Mouse (Mus musculus) c-Kit-positive CD71-negative TER-119-negative erythroid progenitor cells, embryonic 14.5 days (primary cell): ENCODE data around the gene Adra1d.

Experiments used
- DNase-seq: peaks from one replicate; pipeline ENCODE4 v3.0.0-alpha.2; 2013; ENCODE audit warnings: low read depth

Adra1d gene

GRCm38 (mm10) chr2:131539780-131540179, 22.3 kb downstream of the Adra1d start:
- no peak for DNase-seq

GRCm38 (mm10) chr2:131538341-131538740, 23.7 kb downstream of the Adra1d start:
- no peak for DNase-seq

DNA sequence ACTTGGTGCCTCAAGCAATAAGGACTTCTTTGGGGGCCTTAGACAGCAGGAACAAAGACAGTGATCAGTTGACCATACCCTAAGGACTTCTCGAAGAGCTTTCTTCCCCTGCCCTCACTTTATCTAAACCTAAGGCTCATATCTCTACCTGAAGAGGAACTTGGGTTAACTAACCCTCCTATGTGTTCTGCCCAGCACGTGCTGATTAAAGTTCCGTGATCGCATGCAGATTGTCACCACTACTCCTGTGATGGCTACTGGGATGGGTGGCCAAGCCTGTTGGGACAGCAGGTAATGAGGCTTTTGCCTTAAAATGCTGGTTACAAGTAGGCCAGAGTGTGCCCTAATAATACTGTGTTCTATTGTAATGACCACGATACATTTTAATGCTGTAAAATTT, 26.9 kb downstream of the Adra1d start:
- DNase-seq = no peak

- DNase-seq = no peak
These were observed 30.8 kb downstream of the Adra1d start for GRCm38 (mm10) chr2:131531271-131531670.

DNA sequence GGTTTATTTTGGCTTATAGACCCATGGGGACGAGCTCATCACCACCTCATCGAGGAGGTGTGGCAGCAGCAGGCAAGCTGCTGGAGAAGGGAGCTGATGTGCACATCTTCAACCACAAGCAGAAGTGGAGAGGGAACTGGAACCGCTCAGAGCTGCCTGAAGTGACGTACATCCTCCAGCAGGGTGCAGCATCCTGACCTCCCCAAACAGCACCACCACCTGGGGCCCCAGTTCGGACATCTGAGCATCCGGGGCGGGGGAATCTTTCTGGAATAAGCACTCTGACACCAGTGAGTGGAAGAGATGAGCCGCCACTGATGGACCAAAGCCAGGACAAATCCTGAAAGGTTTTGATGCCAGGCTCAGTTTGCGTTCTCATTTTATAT, 31.5 kb downstream of the Adra1d start:
- DNase-seq = peak; percentile 59

DNA sequence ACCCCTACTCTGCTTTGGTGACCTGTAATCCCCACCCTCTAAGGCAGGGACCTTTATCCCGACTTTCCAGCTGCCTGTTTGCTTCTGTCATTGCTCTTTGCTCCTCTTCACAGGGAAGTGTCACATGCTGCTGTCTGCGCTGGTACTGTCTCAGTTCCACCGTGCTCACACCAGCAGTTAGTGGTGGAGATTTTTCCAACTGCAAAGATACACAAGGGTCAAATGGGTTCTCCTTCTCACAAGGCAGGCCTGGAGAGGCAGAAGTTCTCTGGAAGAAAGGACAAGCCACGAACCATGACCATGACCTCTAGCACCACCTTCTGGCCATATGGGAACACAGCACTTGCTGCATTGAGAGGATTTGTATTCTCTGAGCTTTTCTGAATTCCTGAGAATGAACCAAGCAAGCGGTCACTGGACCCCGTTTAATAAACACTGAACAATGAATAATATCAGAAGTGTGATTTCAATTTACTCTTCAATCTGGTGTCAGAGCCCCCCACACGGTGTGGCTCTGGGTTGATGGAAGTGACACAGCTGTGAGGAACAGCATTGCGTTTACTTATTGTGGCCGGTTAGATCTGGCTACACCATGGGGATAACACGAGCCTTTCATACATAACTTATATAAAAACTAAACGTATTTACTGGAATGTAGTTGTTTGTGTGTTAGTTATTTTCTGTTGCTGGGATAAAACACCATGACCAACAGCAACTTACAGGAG, 32.0 kb downstream of the Adra1d start:
- peak; percentile 58 for DNase-seq

- DNase-seq = peak; percentile 40
These were observed 35.0 kb downstream of the Adra1d start for GRCm38 (mm10) chr2:131527061-131527460.

GRCm38 (mm10) chr2:131520743-131521142, 41.3 kb downstream of the Adra1d start:
- no peak for DNase-seq

GRCm38 (mm10) chr2:131518790-131519189, 43.3 kb downstream of the Adra1d start:
- DNase-seq = no peak

DNA sequence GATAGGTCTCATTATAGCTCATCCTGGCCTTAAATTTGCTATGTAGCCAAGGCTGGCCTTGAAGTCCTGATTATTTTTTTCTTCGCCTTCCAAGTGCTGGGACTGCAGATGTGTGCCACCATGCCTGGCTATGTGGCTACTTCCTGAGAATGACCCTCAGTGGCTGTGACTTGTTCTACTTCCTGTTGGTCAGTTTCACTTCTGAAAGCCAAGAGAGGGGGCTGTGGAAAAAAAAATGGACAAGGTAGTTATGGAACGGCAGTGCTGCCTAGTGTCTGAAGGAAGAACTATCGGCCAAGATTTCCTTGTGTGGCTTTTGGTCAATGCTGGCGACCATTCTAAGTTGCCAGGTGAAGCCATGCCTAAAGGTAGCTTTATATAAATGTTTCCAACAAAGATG, 44.5 kb downstream of the Adra1d start:
- no peak for DNase-seq

DNA sequence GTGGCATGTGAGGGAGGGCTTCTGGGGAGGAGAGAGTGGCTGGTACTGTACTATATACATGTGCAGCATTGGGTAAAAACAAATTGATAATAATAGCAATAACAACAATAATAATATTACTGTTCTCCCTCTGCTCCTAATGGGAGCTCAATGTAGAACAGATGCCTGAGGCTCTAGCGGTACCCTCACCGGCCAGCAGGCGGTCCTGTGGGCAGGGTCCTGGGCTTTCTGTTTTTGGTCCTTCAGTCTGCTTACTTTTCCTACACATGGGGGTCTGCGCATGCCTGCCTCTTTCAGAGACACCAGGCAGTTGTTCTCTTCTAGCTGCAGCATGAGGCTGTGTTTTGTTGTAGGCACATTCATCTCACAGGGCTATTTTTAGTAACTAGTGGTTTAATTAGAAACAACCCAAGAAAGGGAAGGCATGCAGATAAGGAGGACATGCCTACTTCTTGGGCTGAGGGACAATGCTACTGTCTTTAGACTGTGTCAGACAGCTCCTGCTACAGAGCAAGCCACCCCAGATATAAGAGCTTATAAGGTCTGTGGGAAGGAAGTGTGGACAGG, 47.9 kb downstream of the Adra1d start:
- DNase-seq = no peak

- DNase-seq = no peak
These were observed 48.6 kb downstream of the Adra1d start for GRCm38 (mm10) chr2:131513477-131513876.

GRCm38 (mm10) chr2:131510531-131510930, 51.6 kb downstream of the Adra1d start:
- no peak for DNase-seq

- DNase-seq = peak; percentile 71
These were observed 52.3 kb downstream of the Adra1d start for GRCm38 (mm10) chr2:131509671-131510313.

DNA sequence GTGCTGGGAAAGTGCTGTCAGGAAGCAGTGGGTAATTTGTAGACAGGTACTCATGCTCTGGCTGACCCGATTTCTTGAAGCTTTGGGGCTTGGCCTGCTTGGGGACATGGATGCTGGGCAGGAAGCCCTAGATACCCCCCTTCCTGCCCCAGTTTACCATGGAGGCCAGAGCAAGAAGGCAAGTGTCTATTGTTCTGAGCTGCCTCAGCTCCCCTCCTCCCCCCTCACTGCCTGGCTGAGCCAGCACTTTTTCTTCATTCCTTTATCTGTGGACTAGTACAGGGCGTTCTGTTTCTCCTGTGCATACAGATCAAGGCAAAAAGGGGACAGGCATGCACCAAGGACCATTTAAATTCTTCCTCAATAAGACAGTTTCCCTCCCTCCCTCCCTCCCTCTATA, 53.6 kb downstream of the Adra1d start:
- DNase-seq = no peak

- DNase-seq = no peak
These were observed 55.7 kb downstream of the Adra1d start for GRCm38 (mm10) chr2:131506358-131506757.

DNA sequence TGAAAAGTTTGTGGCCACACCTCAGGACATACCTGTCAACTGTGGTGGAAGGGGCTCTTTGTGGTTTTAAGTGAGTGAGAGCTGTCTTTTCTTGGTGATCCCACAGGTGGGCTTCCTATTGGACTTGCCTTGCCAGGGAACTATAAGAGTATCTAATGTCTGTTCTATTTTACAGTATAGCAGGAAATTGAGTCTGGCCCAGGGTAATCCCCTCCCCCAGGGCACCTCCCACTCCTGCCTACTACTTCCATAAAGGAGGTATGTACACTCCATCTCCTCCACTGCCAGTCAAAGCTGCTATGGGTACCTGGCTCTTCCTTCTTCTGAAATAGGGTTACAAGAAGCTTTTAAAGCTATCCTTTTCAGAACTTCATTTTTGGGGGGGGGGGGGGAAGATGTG, 56.7 kb downstream of the Adra1d start:
- DNase-seq = no peak

DNA sequence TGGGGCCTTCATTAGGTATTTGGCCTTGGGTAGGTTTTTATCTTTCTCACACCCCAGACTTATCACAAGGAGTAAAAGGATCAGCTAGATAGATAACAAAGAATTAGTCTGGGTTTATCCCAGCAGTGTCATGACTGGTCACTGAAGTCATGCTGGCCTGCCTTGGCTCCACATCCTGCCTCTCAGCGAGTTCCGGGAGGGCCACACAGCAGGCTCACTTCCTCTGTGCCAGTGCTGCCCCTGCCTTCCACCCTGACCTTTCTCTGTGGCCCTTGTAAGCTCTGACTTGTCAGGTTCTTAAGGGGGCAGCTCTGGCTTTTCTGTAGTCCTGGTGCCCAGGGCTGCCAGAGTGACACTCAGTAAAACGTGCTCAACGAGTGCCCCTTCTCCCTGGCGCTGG, 59.5 kb downstream of the Adra1d start:
- DNase-seq = no peak

DNA sequence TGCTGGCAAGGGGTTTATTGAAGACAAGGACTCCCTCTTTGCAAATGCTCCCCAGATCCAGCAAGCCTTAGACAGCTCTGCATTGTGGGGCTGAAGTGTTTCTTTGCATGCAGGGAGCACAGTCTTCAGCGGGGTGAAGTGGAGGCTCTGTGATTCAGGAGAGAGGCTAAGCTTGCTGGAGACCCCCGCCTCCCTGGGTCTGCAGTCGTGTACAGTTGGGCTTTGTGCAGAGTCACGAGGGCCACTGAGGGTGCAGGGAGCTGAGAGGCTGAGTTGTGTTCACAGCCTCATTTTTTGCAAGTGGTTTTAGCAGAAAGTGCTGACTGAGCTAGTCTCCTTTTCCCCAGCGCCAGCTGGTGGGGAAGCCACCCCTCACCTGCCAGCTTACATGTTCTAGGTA, 60.2 kb downstream of the Adra1d start:
- DNase-seq = no peak

DNA sequence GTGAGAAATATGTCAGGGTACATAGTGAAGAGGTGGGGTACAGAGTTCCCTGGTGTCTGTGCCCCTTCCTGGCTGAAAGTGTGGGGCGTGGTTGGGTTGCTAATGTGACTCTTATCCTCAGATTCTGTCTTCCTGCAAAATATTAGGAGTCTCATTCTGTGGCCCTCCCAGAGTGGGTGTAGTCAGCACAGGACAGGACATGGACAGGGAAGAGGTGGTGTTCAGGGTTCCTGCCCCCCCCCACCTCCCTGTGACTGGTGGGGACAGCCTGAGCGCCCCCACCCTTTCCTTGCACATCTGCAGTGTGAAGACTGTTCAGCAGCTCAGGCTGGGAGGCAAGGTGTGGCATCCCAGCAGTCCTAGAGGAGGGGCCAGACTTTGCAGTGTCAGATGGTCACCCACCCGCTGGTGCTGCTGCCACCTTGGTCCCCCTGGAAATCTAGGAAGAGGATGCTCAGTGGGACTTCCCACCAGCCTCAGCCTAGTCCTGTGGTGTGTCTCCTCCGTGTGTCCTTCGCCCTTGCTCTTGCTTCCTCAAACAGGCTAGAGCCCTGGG, 62.7 kb downstream of the Adra1d start:
- DNase-seq = no peak

DNA sequence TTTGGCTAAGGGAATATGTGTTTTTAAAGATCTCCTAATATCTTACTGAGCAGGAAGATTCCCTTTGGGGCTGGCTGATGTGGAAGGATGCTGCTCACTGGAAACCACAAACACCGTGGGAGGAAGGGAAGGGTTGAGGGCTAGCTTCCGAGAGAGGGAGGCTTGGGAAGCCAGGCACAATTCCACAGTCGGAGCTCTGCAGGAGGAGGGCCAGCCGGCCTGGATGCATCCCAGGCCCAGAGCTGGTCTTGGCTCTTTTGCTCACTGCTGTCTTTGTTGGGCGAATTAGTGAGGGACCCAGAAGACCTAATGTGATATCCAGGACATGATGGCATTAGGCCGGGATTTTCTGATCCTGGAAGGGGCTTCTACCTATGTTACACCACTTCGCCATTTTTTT, 63.9 kb downstream of the Adra1d start:
- no peak for DNase-seq

GRCm38 (mm10) chr2:131497224-131497856, 64.7 kb downstream of the Adra1d start:
- no peak for DNase-seq
